Mouse (Mus musculus) ES-Bruce4 (cell line): ENCODE results near the gene Runx3. TPM values are rescaled to one million over a fixed set of nuclear protein-coding genes. Genes with fewer than 3 reads are reported as not detected.
A peak's percentile ranks its signal among the peaks of the same experiment; 100 is the strongest.
"Not testable (repeated sequence)": the region's sequence is repeated elsewhere in the genome, so short reads cannot be mapped to it uniquely, and the experiment has no call there.

Source experiments
- H3K27ac ChIP-seq: 2 replicates; pipeline ENCODE4 v1.5.1; 2012; ENCODE audit warnings: low read length, inconsistent platforms; ENCODE audit not compliant: insufficient read depth
- H3K27me3 ChIP-seq: 2 replicates; pipeline ENCODE4 v1.6.1; 2012; ENCODE audit warnings: mild to moderate bottlenecking, low read length, inconsistent platforms; ENCODE audit not compliant: control insufficient read depth, poor library complexity, insufficient read depth, severe bottlenecking
- H3K36me3 ChIP-seq: 2 replicates; pipeline ENCODE4 v1.6.1; 2012; ENCODE audit warnings: inconsistent platforms, mild to moderate bottlenecking, low read length, moderate library complexity; ENCODE audit not compliant: control insufficient read depth, poor library complexity, insufficient read depth, severe bottlenecking
- H3K4me1 ChIP-seq: one replicate; pipeline ENCODE4 v1.8.1; 2011; ENCODE audit warnings: low read length; ENCODE audit not compliant: control insufficient read depth, insufficient read depth
- H3K4me3 ChIP-seq: 2 replicates; pipeline ENCODE4 v1.5.1; 2011; ENCODE audit warnings: low read depth, mild to moderate bottlenecking, low read length
- H3K9ac ChIP-seq: 2 replicates; pipeline ENCODE4 v1.6.1; 2012; ENCODE audit warnings: low read depth, mild to moderate bottlenecking, inconsistent platforms; ENCODE audit not compliant: poor library complexity, severe bottlenecking
- H3K9me3 ChIP-seq: replicated peaks from 2 replicates; pipeline ENCODE4 v1.6.1; 2012; ENCODE audit warnings: mild to moderate bottlenecking, low read length, inconsistent platforms; ENCODE audit not compliant: control insufficient read depth, poor library complexity, insufficient read depth, severe bottlenecking
- CTCF ChIP-seq: IDR thresholded peaks from one replicate; pipeline ENCODE4 v1.8.1; 2011; ENCODE audit warnings: low read depth, low read length
- EP300 ChIP-seq: IDR thresholded peaks from 2 replicates; pipeline ENCODE4 v1.6.1; 2011; ENCODE audit warnings: low read depth, low read length; ENCODE audit not compliant: insufficient read depth
- POLR2A ChIP-seq: IDR thresholded peaks from one replicate; pipeline ENCODE4 v1.8.1; 2011; ENCODE audit warnings: low read length; ENCODE audit not compliant: insufficient read depth
- polyA plus RNA-seq: library from polyadenylated mRNA; stranded (reverse); fragments of >200 nt; gene quantifications from 2 replicates; pipeline ENCODE4 v1.2.4, GENCODE M21; 2011; ENCODE audit warnings: low read depth; ENCODE audit not compliant: missing spikeins, insufficient read depth, insufficient read length

The Runx3 gene
- polyA plus RNA-seq, 1 experiment = 0.76 TPM

GRCm38 (mm10) chr4:135179077-135179481 is 58.6 kb downstream of the Runx3 start:
- Histone ChIP-seq H3K27ac (no peak overlapping the region), H3K9me3 (peaks cover 2% of the 10 kb centered on the region; the same call in 1 of the 2 replicates), H3K36me3 (no peaks in the 10 kb centered on the region), H3K4me1 (no peaks in the 10 kb centered on the region), H3K9ac (no peak overlapping the region), H3K27me3 (no peaks in the 10 kb centered on the region), H3K4me3 (no peak overlapping the region)
- TF ChIP-seq EP300 = no peak
- TF ChIP-seq CTCF = peak; percentile 63

GRCm38 (mm10) chr4:135181819-135182218 is 61.4 kb downstream of the Runx3 start:
- Histone ChIP-seq H3K4me1 (no peaks in the 10 kb centered on the region), H3K27ac (no peak overlapping the region), H3K36me3 (no peaks in the 10 kb centered on the region), H3K4me3 (no peak overlapping the region), H3K9ac (no peak overlapping the region), H3K9me3 (peaks cover 6% of the 10 kb centered on the region), H3K27me3 (no peaks in the 10 kb centered on the region)
- TF ChIP-seq POLR2A = no peak
- no peak for TF ChIP-seq EP300
- no peak for TF ChIP-seq CTCF

- not testable (repeated sequence) for H3K27me3 ChIP-seq, H3K9ac ChIP-seq, H3K4me1 ChIP-seq, H3K27ac ChIP-seq, H3K36me3 ChIP-seq, H3K4me3 ChIP-seq
- peaks cover 14% of the 10 kb centered on the region for H3K9me3 ChIP-seq
Observed at GRCm38 (mm10) chr4:135184277-135184676, 63.8 kb downstream of the Runx3 start.

- no peaks in the 10 kb centered on the region for H3K27me3 ChIP-seq
- H3K9me3 ChIP-seq = peaks cover 16% of the 10 kb centered on the region
- no peak for TF ChIP-seq CTCF
- no peak for TF ChIP-seq EP300
- no peak overlapping the region for H3K4me3 ChIP-seq
- no peak overlapping the region for H3K27ac ChIP-seq
- H3K36me3 ChIP-seq = no peaks in the 10 kb centered on the region
- no peaks in the 10 kb centered on the region for H3K4me1 ChIP-seq
- H3K9ac ChIP-seq = no peak overlapping the region
Observed at GRCm38 (mm10) chr4:135189452-135190008, 69.1 kb downstream of the Runx3 start.

- no peak overlapping the region for H3K27ac ChIP-seq
- H3K36me3 ChIP-seq = no peaks in the 10 kb centered on the region
- no peaks in the 10 kb centered on the region for H3K27me3 ChIP-seq
- TF ChIP-seq POLR2A = no peak
- no peak for TF ChIP-seq CTCF
- no peak for TF ChIP-seq EP300
- no peak overlapping the region for H3K4me3 ChIP-seq
- peaks cover 16% of the 10 kb centered on the region for H3K9me3 ChIP-seq
- H3K9ac ChIP-seq = no peak overlapping the region
- no peaks in the 10 kb centered on the region for H3K4me1 ChIP-seq
Observed at GRCm38 (mm10) chr4:135190364-135190763, 69.9 kb downstream of the Runx3 start.

GRCm38 (mm10) chr4:135191185-135191584 is 70.7 kb downstream of the Runx3 start:
- Histone ChIP-seq H3K9me3 (peaks cover 13% of the 10 kb centered on the region), H3K36me3 (no peaks in the 10 kb centered on the region), H3K4me3 (no peak overlapping the region), H3K9ac (no peak overlapping the region), H3K4me1 (no peaks in the 10 kb centered on the region), H3K27me3 (no peaks in the 10 kb centered on the region), H3K27ac (no peak overlapping the region)
- TF ChIP-seq EP300 (no peak), CTCF (no peak), POLR2A (no peak)

GRCm38 (mm10) chr4:135191604-135192003 is 71.2 kb downstream of the Runx3 start:
- no peaks in the 10 kb centered on the region for H3K4me1 ChIP-seq
- peaks cover 13% of the 10 kb centered on the region for H3K9me3 ChIP-seq
- H3K27ac ChIP-seq = no peak overlapping the region
- TF ChIP-seq EP300 = no peak
- no peak for TF ChIP-seq CTCF
- TF ChIP-seq POLR2A = no peak
- no peak overlapping the region for H3K9ac ChIP-seq
- H3K4me3 ChIP-seq = no peak overlapping the region
- H3K27me3 ChIP-seq = no peaks in the 10 kb centered on the region
- H3K36me3 ChIP-seq = no peaks in the 10 kb centered on the region
